Mouse (Mus musculus): ENCODE data around the gene Slc26a3. TPM values are rescaled to one million over a fixed set of nuclear protein-coding genes. Genes with fewer than 3 reads are reported as not detected.

Slc26a3 gene
- polyA plus RNA-seq, 1 experiment, result not detected

GRCm38 (mm10) chr12:31395895-31396294 is 5.2 kb downstream of the Slc26a3 start:
- no peak overlapping the region for H3K4me3 ChIP-seq
- no peak overlapping the region for H3K4me2 ChIP-seq (ENCODE audit: low read depth)
- no peak for TF ChIP-seq E2F4 (IDR thresholded peaks at IDR 0.05; ENCODE audit: insufficient read depth)
- TF ChIP-seq USF1 (IDR thresholded peaks at IDR 0.05; ENCODE audit: low read depth), result no peak
- TF ChIP-seq POLR2A (IDR thresholded peaks at IDR 0.05; ENCODE audit: insufficient read length, low read depth), result no peak
- no peak for TF ChIP-seq TCF3 (IDR thresholded peaks at IDR 0.05; ENCODE audit: insufficient read length, low read depth)
- no peak for TF ChIP-seq MYOD1 (IDR thresholded peaks at IDR 0.05; ENCODE audit: control insufficient read depth in 1 of 3, insufficient read length in 2 of 3, low read depth in 2 of 3)
- no peak for TF ChIP-seq POLR2AphosphoS2 (IDR thresholded peaks at IDR 0.05; ENCODE audit: insufficient read length, low read depth)
- TF ChIP-seq MAX (IDR thresholded peaks at IDR 0.05; ENCODE audit: low read depth), result no peak
- TF ChIP-seq SRF (IDR thresholded peaks at IDR 0.05; ENCODE audit: control insufficient read depth, insufficient read length, low read depth), result no peak
- no peak for TF ChIP-seq CEBPB (IDR thresholded peaks at IDR 0.05; ENCODE audit: insufficient read depth, poor library complexity, severe bottlenecking)
- no peak for TF ChIP-seq TCF12 (IDR thresholded peaks at IDR 0.05; ENCODE audit: insufficient read depth, poor library complexity, severe bottlenecking)
- no peak for TF ChIP-seq REST (IDR thresholded peaks at IDR 0.05; ENCODE audit: insufficient read depth, insufficient read length)
- TF ChIP-seq MYOG (IDR thresholded peaks at IDR 0.05; ENCODE audit: control insufficient read depth in 1 of 3, insufficient read depth in 1 of 3, insufficient read length in 2 of 3, low read depth in 2 of 3), result no peak

GRCm38 (mm10) chr12:31397709-31398108 is 7.0 kb downstream of the Slc26a3 start:
- Histone ChIP-seq H3ac (ENCODE audit: control insufficient read depth, insufficient read length) (no peak overlapping the region), H3K27me3 (ENCODE audit: control insufficient read depth, insufficient read depth, insufficient read length) (peaks cover 16% of the 10 kb centered on the region), H3K4me2 (ENCODE audit: low read depth) (no peak overlapping the region), H3K36me3 (ENCODE audit: control insufficient read depth, insufficient read depth) (no peaks in the 10 kb centered on the region), H3K79me2 (ENCODE audit: control insufficient read depth, insufficient read depth) (no peaks in the 10 kb centered on the region), H3K4me3 (no peak overlapping the region)
- TF ChIP-seq MYOG (IDR thresholded peaks at IDR 0.05; ENCODE audit: control insufficient read depth in 1 of 3, insufficient read depth in 1 of 3, insufficient read length in 2 of 3, low read depth in 2 of 3) (no peak), TCF3 (IDR thresholded peaks at IDR 0.05; ENCODE audit: insufficient read length, low read depth) (no peak), POLR2A (IDR thresholded peaks at IDR 0.05; ENCODE audit: insufficient read length, low read depth) (no peak), USF1 (IDR thresholded peaks at IDR 0.05; ENCODE audit: low read depth) (no peak), TCF12 (IDR thresholded peaks at IDR 0.05; ENCODE audit: insufficient read depth, poor library complexity, severe bottlenecking) (no peak), MYOD1 (IDR thresholded peaks at IDR 0.05; ENCODE audit: control insufficient read depth in 1 of 3, insufficient read length in 2 of 3, low read depth in 2 of 3) (no peak), MAX (IDR thresholded peaks at IDR 0.05; ENCODE audit: low read depth) (no peak), POLR2AphosphoS2 (IDR thresholded peaks at IDR 0.05; ENCODE audit: insufficient read length, low read depth) (no peak), REST (IDR thresholded peaks at IDR 0.05; ENCODE audit: insufficient read depth, insufficient read length) (no peak), E2F4 (IDR thresholded peaks at IDR 0.05; ENCODE audit: insufficient read depth) (no peak), CEBPB (IDR thresholded peaks at IDR 0.05; ENCODE audit: insufficient read depth, poor library complexity, severe bottlenecking) (no peak), SRF (IDR thresholded peaks at IDR 0.05; ENCODE audit: control insufficient read depth, insufficient read length, low read depth) (no peak)

More at GRCm38 (mm10) chr12:31395895-31396294, 5.2 kb downstream of the Slc26a3 start:
- Histone ChIP-seq H3K27me3 (ENCODE audit: control insufficient read depth, insufficient read depth, insufficient read length) (peaks cover 16% of the 10 kb centered on the region), H3K79me2 (ENCODE audit: control insufficient read depth, insufficient read depth) (no peaks in the 10 kb centered on the region), H3ac (ENCODE audit: control insufficient read depth, insufficient read length) (no peak overlapping the region), H3K36me3 (ENCODE audit: control insufficient read depth, insufficient read depth) (no peaks in the 10 kb centered on the region)

- Histone ChIP-seq H3K79me2 (ENCODE audit: control insufficient read depth, insufficient read depth) (no peaks in the 10 kb centered on the region), H3K27me3 (ENCODE audit: control insufficient read depth, insufficient read depth, insufficient read length) (peaks cover 16% of the 10 kb centered on the region), H3ac (ENCODE audit: control insufficient read depth, insufficient read length) (no peak overlapping the region), H3K4me3 (no peak overlapping the region), H3K4me2 (ENCODE audit: low read depth) (no peak overlapping the region), H3K36me3 (ENCODE audit: control insufficient read depth, insufficient read depth) (no peaks in the 10 kb centered on the region)
- no peak for TF ChIP-seq USF1 (IDR thresholded peaks at IDR 0.05; ENCODE audit: low read depth)
- TF ChIP-seq TCF3 (IDR thresholded peaks at IDR 0.05; ENCODE audit: insufficient read length, low read depth), result no peak
- TF ChIP-seq SRF (IDR thresholded peaks at IDR 0.05; ENCODE audit: control insufficient read depth, insufficient read length, low read depth), result no peak
- TF ChIP-seq CEBPB (IDR thresholded peaks at IDR 0.05; ENCODE audit: insufficient read depth, poor library complexity, severe bottlenecking), result no peak
- no peak for TF ChIP-seq MYOD1 (IDR thresholded peaks at IDR 0.05; ENCODE audit: control insufficient read depth in 1 of 3, insufficient read length in 2 of 3, low read depth in 2 of 3)
- TF ChIP-seq TCF12 (IDR thresholded peaks at IDR 0.05; ENCODE audit: insufficient read depth, poor library complexity, severe bottlenecking), result no peak
- TF ChIP-seq REST (IDR thresholded peaks at IDR 0.05; ENCODE audit: insufficient read depth, insufficient read length), result no peak
- no peak for TF ChIP-seq POLR2AphosphoS2 (IDR thresholded peaks at IDR 0.05; ENCODE audit: insufficient read length, low read depth)
- no peak for TF ChIP-seq MAX (IDR thresholded peaks at IDR 0.05; ENCODE audit: low read depth)
- TF ChIP-seq POLR2A (IDR thresholded peaks at IDR 0.05; ENCODE audit: insufficient read length, low read depth), result no peak
- no peak for TF ChIP-seq E2F4 (IDR thresholded peaks at IDR 0.05; ENCODE audit: insufficient read depth)
- no peak for TF ChIP-seq MYOG (IDR thresholded peaks at IDR 0.05; ENCODE audit: control insufficient read depth in 1 of 3, insufficient read depth in 1 of 3, insufficient read length in 2 of 3, low read depth in 2 of 3)
Measured at GRCm38 (mm10) chr12:31400821-31401220, 10.2 kb downstream of the Slc26a3 start.

- H3K4me3 ChIP-seq, result no peak overlapping the region
- H3K4me2 ChIP-seq (ENCODE audit: low read depth), result no peak overlapping the region
- TF ChIP-seq E2F4 (IDR thresholded peaks at IDR 0.05; ENCODE audit: insufficient read depth), result no peak
- no peak for TF ChIP-seq MYOG (IDR thresholded peaks at IDR 0.05; ENCODE audit: control insufficient read depth in 1 of 3, insufficient read depth in 1 of 3, insufficient read length in 2 of 3, low read depth in 2 of 3)
- no peak for TF ChIP-seq SRF (IDR thresholded peaks at IDR 0.05; ENCODE audit: control insufficient read depth, insufficient read length, low read depth)
- no peak for TF ChIP-seq TCF3 (IDR thresholded peaks at IDR 0.05; ENCODE audit: insufficient read length, low read depth)
- no peak for TF ChIP-seq REST (IDR thresholded peaks at IDR 0.05; ENCODE audit: insufficient read depth, insufficient read length)
- no peak for TF ChIP-seq MAX (IDR thresholded peaks at IDR 0.05; ENCODE audit: low read depth)
- TF ChIP-seq POLR2AphosphoS2 (IDR thresholded peaks at IDR 0.05; ENCODE audit: insufficient read length, low read depth), result no peak
- TF ChIP-seq CEBPB (IDR thresholded peaks at IDR 0.05; ENCODE audit: insufficient read depth, poor library complexity, severe bottlenecking), result no peak
- TF ChIP-seq MYOD1 (IDR thresholded peaks at IDR 0.05; ENCODE audit: control insufficient read depth in 1 of 3, insufficient read length in 2 of 3, low read depth in 2 of 3), result no peak
- TF ChIP-seq POLR2A (IDR thresholded peaks at IDR 0.05; ENCODE audit: insufficient read length, low read depth), result no peak
- no peak for TF ChIP-seq USF1 (IDR thresholded peaks at IDR 0.05; ENCODE audit: low read depth)
- TF ChIP-seq TCF12 (IDR thresholded peaks at IDR 0.05; ENCODE audit: insufficient read depth, poor library complexity, severe bottlenecking), result no peak
- H3ac ChIP-seq (ENCODE audit: control insufficient read depth, insufficient read length), result no peak overlapping the region
- H3K79me2 ChIP-seq (ENCODE audit: control insufficient read depth, insufficient read depth), result no peaks in the 10 kb centered on the region
- H3K36me3 ChIP-seq (ENCODE audit: control insufficient read depth, insufficient read depth), result no peaks in the 10 kb centered on the region
- H3K27me3 ChIP-seq (ENCODE audit: control insufficient read depth, insufficient read depth, insufficient read length), result peaks cover 22% of the 10 kb centered on the region
Measured at GRCm38 (mm10) chr12:31401930-31402329, 11.3 kb downstream of the Slc26a3 start.

Measured in myocyte (in vitro differentiated cells).